Comparison of ENCODE assay signal across 14 mouse cellular contexts in the genomic region with DNA sequence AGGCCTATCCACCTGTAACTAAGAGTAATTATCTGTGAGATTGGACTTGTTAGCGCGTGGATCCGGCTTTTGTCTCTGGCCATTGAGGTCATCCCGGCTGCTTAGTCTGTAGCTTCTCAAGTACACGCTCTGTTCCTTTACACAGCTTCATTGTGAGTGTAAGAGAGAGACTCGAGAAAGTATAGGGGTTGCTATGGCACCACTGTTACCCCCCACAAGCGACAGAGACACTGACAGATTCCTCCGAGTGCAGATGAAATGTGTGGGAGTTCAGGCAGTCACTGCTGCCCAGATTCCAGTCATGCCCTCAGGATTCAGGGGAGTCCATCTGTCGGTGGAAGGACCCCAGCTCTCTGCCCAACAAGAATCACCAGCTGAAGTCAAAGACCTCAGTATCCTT. TPM values are rescaled to one million over a fixed set of nuclear protein-coding genes. Genes with fewer than 3 reads are reported as not detected.
DNase-seq lines count a peak whose midpoint lies in the region.
"Had no signal": no experiment of that assay in that cellular context is flagged by ENCODE, and none has a peak within 500 bp of the region (broad histone marks: within the 10 kb centered on the region; RNA-seq: fewer than 3 reads in every experiment).

No protein-coding gene starts in this region.

- peak; percentile 17 to 35 for DNase-seq in kidney, postnatal 4 days
- no peak for DNase-seq in kidney, adult 11 months
- DNase-seq in layer of hippocampus, postnatal 36 days, result peak; percentile 16 to 21
- DNase-seq in layer of hippocampus, adult 9-11 months, result no peak
- peak; percentile 35 to 46 for DNase-seq in right cerebral cortex, adult 2 months (ENCODE audit: low spot score in 2 of 2)
- DNase-seq in right cerebral cortex, postnatal 36 days (ENCODE audit: low spot score in 2 of 2), result no peak
- DNase-seq in cerebellum, adult 9-11 months, result no peak
- DNase-seq: adrenal gland, adult 2 months; adrenal gland, postnatal 25 days; cerebellum, adult 2 months; cerebellum, postnatal 14 days; embryo, embryonic 11 days; gastrocnemius, postnatal 10 days; heart, adult 2 months had no signal

RNA-seq across cellular contexts. Expression of a gene that starts 53.5 kb away (rescaled TPM):
- total RNA-seq in layer of hippocampus, postnatal 36 days (2021), result 10 to 100 TPM; 29.2 to 31.0 TPM

Comparison
In these comparisons a context has a peak if more than half of its experiments do, and no peak if none do; other contexts are left out.
1. DNase-seq: peak in kidney, postnatal 4 days (2 of 2), layer of hippocampus, postnatal 36 days (2 of 2) and right cerebral cortex, adult 2 months (2 of 2); none in kidney, adult 11 months (single experiment), layer of hippocampus, adult 9-11 months (single experiment), right cerebral cortex, postnatal 36 days (0 of 2) and cerebellum, adult 9-11 months (single experiment).